Mouse (Mus musculus) G1E-ER4 (cell line): ENCODE results near the gene Fgfr2. TPM values are rescaled to one million over a fixed set of nuclear protein-coding genes. Genes with fewer than 3 reads are reported as not detected.

Experiments used
- GATA1 ChIP-seq: IDR thresholded peaks from one replicate; pipeline ENCODE4 v1.8.0; 2012; ENCODE audit warnings: low read length, inconsistent platforms
- polyA plus RNA-seq: library from polyadenylated mRNA; stranded (reverse); fragments of >175 nt; gene quantifications from 2 replicates; pipeline ENCODE4 v1.2.3, GENCODE M21; 2012

Fgfr2 gene
- polyA plus RNA-seq, 1 experiment: not detected

GRCm38 (mm10) chr7:132211920-132212701, 911.0 kb downstream of the Fgfr2 start:
- TF ChIP-seq GATA1: no peak

DNA sequence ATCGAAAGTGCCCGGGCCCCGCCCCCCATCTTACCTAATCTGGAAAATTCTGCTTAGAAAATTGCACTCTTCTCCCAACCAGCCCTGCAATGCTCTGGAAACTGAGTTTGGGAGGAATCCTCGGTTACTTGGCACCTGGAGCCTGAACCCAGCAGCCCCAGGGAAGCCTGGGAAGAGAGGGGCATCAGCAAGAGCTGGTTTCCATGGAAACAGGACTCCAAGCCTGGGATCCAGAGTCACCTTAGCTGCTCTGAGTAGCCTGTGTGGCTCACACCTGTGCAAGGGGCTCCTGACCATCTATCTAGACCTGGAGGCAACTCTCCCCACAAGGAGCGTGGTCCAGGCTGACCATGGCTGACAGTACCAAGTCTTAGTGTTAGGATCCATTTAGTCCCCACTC, 912.5 kb downstream of the Fgfr2 start:
- TF ChIP-seq GATA1: no peak

- TF ChIP-seq GATA1: no peak
Observed at GRCm38 (mm10) chr7:132208946-132209651, 914.1 kb downstream of the Fgfr2 start.

- no peak for TF ChIP-seq GATA1
Observed at GRCm38 (mm10) chr7:132204073-132204612, 919.0 kb downstream of the Fgfr2 start.

- TF ChIP-seq GATA1: no peak
Observed at GRCm38 (mm10) chr7:132199686-132200085, 923.5 kb downstream of the Fgfr2 start.

GRCm38 (mm10) chr7:132198806-132199205, 924.3 kb downstream of the Fgfr2 start:
- no peak for TF ChIP-seq GATA1

GRCm38 (mm10) chr7:132197817-132198475, 925.2 kb downstream of the Fgfr2 start:
- no peak for TF ChIP-seq GATA1

- TF ChIP-seq GATA1: no peak
Observed at GRCm38 (mm10) chr7:132196581-132196980, 926.6 kb downstream of the Fgfr2 start.

GRCm38 (mm10) chr7:132193606-132194005, 929.5 kb downstream of the Fgfr2 start:
- no peak for TF ChIP-seq GATA1

DNA sequence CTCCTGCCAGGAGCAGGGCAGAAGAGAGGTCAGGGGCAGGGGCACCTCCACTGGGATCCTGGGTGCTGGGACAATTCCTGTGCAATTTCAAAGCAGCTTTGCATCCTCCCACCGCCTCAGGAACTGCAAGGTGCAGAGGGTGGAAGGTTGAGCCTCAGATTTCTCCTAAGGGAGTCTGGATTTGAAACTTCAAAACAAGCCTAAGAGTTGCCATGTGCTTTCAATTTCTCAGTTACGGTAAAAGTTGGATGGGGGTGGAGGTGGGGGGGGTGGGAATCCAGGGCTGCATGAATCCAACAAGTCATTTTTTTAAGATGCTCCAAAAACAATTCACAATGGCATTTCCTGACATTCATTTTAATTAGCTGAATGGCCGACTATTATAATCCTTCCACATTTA, 935.7 kb downstream of the Fgfr2 start:
- no peak for TF ChIP-seq GATA1

GRCm38 (mm10) chr7:132183892-132184404, 939.2 kb downstream of the Fgfr2 start:
- TF ChIP-seq GATA1: no peak

DNA sequence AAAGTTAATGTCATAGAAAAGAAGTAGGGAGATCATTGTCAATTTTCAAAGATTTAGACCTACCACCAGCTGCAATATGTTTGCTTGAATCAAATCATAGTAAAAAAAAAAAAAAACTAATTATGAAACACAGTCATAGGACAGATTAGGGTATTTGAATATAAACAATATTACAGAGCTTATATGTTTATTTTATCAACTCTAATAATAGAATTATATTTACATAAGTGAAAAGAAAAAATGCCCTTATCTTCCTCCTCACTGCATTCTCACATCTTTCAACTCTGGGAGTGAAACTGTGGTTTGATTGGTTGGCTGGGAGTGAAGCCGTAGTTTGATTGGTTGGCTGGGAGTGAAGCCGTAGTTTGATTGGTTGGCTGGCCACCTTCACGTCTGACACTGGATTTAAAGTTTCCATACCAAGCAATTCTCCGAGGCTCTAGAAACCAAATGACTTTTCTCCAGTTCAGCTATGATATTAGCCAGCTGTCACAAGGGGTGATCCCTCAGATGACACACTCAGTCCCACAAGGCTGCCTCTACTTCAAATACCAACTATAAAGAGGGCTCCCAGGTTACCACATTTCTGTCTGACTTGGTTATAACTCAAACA, 941.5 kb downstream of the Fgfr2 start:
- TF ChIP-seq GATA1: no peak

DNA sequence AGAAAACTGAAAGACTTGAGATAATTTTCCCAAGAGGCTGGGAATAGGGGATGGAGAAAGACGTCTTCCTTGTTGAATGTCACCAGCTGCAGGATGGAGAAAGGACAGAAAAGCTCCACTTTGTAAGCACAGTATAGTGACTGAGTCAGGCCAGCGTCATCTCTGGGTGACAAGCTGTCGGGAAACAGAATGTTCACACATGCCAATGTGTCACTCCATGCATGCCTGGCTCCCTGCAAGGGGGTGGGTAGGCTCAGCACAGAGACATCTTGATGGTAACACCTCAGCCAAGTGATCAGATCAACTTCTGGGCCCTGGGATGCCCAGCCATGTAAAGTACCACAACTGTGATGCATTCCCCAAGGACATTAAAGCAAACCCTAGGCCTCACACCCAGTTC, 942.1 kb downstream of the Fgfr2 start:
- TF ChIP-seq GATA1: no peak

DNA sequence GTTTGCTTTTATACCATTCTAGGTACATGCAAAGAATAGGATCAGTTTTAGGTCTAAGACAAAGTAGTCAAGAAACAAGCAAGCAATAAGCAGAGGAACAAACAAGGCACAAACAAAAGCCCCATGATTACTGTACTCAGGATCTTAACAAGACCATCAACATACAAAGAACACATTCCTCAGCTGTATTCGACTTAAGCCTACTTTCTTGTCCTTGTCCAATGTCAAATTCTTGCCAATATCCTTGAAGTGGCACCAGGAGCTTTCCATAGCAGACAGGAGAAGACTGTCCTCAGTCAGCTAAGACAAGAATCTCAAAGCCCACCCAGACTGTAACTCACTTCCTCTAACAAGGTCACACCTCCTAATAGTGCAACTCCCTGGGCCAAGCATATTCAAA, 944.1 kb downstream of the Fgfr2 start:
- TF ChIP-seq GATA1: no peak

DNA sequence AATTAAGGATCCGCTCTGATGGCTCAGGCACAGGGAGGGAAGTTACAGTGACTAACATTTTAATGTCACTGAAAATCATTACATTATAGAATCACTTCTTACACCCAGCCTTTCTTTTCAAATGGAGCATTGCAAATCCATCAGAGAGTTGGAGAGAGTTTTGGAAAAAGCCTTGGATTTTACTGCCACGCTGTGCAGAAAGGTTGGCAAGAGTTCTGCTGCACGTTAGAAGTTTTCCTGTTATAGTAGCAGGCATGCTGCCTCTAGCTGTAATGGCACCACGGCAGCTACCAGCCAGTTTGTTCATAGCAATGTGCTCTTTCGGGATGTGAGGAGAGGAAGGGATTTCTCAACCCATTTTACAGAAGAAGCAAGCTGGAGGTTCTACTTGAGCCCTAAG, 948.4 kb downstream of the Fgfr2 start:
- TF ChIP-seq GATA1: no peak
